ENCODE assay signal across 16 mouse cellular contexts in the genomic region with DNA sequence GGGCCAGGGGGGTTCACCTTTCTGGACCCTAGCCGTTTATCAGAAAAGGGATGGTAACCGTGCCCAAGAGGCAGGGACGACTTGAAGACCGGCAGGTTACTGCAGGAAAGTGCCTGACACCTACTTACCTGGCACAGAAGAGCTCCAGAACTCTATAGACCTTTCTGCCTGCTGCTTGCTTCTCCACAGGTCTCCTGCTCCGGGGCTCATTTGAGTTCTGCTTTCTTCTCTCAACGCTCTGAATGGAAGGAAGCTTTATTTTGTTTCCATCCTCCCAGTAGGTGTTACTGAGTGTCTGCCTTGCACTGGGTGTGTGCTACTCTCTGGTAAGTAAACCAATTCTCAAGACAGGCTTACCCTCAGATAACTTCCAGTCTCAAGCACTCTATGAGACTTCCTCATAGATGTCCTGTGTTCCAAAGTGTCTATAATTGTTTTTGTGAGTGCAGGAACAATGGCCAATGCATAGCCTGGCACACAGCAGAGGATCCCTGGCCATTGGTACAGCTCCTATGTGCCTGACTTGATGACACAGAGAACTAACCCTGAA. TPM values are rescaled to one million over a fixed set of nuclear protein-coding genes. Genes with fewer than 3 reads are reported as not detected.
DNase-seq lines count a peak whose midpoint lies in the region; ATAC-seq and TF ChIP-seq lines count a peak whose summit lies in the region.
"Had no signal": no experiment of that assay in that cellular context is flagged by ENCODE, and none has a peak within 500 bp of the region (broad histone marks: within the 10 kb centered on the region; RNA-seq: fewer than 3 reads in every experiment).

No protein-coding gene starts in this region.

- H3K27ac ChIP-seq in heart, embryonic 12.5 days (ENCODE audit: poor library complexity, severe bottlenecking): no peak overlapping the region
- no peak overlapping the region for H3K27ac ChIP-seq in neural tube, embryonic 11.5 days (ENCODE audit: low read depth, low read length)
- no peak overlapping the region for H3K27ac ChIP-seq in neural tube, embryonic 15.5 days (replicated peaks)
- H3K27ac ChIP-seq in stomach, postnatal 0 days (replicated peaks): no peak overlapping the region
- H3K27ac ChIP-seq: intestine, embryonic 15.5 days; liver, embryonic 14.5 days had no signal

- H3K4me3 ChIP-seq in heart, embryonic 12.5 days: peak overlapping the region; percentile 27; the same call in 1 of the 2 replicates
- no peak overlapping the region for H3K4me3 ChIP-seq in neural tube, embryonic 11.5 days (ENCODE audit: low read depth, low read length)
- H3K4me3 ChIP-seq in neural tube, embryonic 15.5 days (replicated peaks): no peak overlapping the region
- H3K4me3 ChIP-seq in stomach, postnatal 0 days (ENCODE audit: low read depth, low read length): 0 out of 2 replicates have a peak overlapping the region, but pooled peaks have one; percentile 10
- H3K4me3 ChIP-seq: intestine, embryonic 15.5 days had no signal

- no peak for TF ChIP-seq CTCF in stomach, postnatal 0 days (IDR thresholded peaks at IDR 0.05; ENCODE audit: low read depth)

- peak overlapping the region; percentile 57 for H3K4me2 ChIP-seq in heart, embryonic 12.5 days
- H3K4me2 ChIP-seq in neural tube, embryonic 11.5 days (ENCODE audit: low read depth): no peak overlapping the region
- H3K4me2 ChIP-seq in neural tube, embryonic 15.5 days: no peak overlapping the region
- no peak overlapping the region for H3K4me2 ChIP-seq in stomach, postnatal 0 days (replicated peaks; ENCODE audit: low read depth)
- H3K4me2 ChIP-seq: intestine, embryonic 15.5 days had no signal

- no peak for ATAC-seq in heart, embryonic 12.5 days (ENCODE audit: insufficient number of reproducible peaks, low FRiP score)
- ATAC-seq in neural tube, embryonic 11.5 days (ENCODE audit: insufficient read depth, low FRiP score, low TSS enrichment): no peak
- no peak for ATAC-seq in neural tube, embryonic 15.5 days (ENCODE audit: low FRiP score)
- 0 out of 4 replicates have a peak, but pooled peaks have one; percentile 8 to 25 for ATAC-seq in hematopoietic stem cell, adult 5-6 weeks (replicated peaks in 1 of 2; ENCODE audit: insufficient read depth in 1 of 2, low FRiP score in 2 of 2, low TSS enrichment in 1 of 2, low read depth in 1 of 2, poor library complexity in 2 of 2, severe bottlenecking in 2 of 2)
- no peak for ATAC-seq in stomach, postnatal 0 days (ENCODE audit: low FRiP score, low TSS enrichment)
- ATAC-seq: intestine, embryonic 15.5 days; Patski had no signal

- H3K9ac ChIP-seq in heart, embryonic 12.5 days: no peak overlapping the region
- H3K9ac ChIP-seq in neural tube, embryonic 11.5 days (ENCODE audit: low read length): no peak overlapping the region
- no peak overlapping the region for H3K9ac ChIP-seq in neural tube, embryonic 15.5 days (replicated peaks)
- H3K9ac ChIP-seq in stomach, postnatal 0 days (ENCODE audit: low read length): no peak overlapping the region
- H3K9ac ChIP-seq: intestine, embryonic 15.5 days; liver, embryonic 14.5 days had no signal

- peaks cover 89% of the 10 kb centered on the region for H3K27me3 ChIP-seq in heart, embryonic 12.5 days (replicated peaks)
- H3K27me3 ChIP-seq in neural tube, embryonic 11.5 days (ENCODE audit: control insufficient read depth, insufficient read depth, low read length): peaks cover 84% of the 10 kb centered on the region
- H3K27me3 ChIP-seq in neural tube, embryonic 15.5 days (replicated peaks): peaks cover 90% of the 10 kb centered on the region
- peaks cover 34% of the 10 kb centered on the region; the same call in 1 of the 2 replicates for H3K27me3 ChIP-seq in stomach, postnatal 0 days (ENCODE audit: control insufficient read depth, insufficient read depth, low read length)

- WGBS in heart, embryonic 12.5 days: 8% methylated on average over 6 of the region's 6 CpGs
- 2% methylated on average over 6 of the region's 6 CpGs for WGBS in neural tube, embryonic 11.5 days
- 1% methylated on average over 6 of the region's 6 CpGs for WGBS in neural tube, embryonic 15.5 days
- 9% methylated on average over 6 of the region's 6 CpGs for WGBS in stomach, postnatal 0 days

- H3K36me3 ChIP-seq in heart, embryonic 12.5 days: no peaks in the 10 kb centered on the region
- H3K36me3 ChIP-seq in neural tube, embryonic 11.5 days (ENCODE audit: control insufficient read depth, insufficient read depth, low read length): no peaks in the 10 kb centered on the region
- no peaks in the 10 kb centered on the region for H3K36me3 ChIP-seq in neural tube, embryonic 15.5 days
- no peaks in the 10 kb centered on the region for H3K36me3 ChIP-seq in stomach, postnatal 0 days (ENCODE audit: control insufficient read depth, insufficient read depth, low read length)
- H3K36me3 ChIP-seq: intestine, embryonic 15.5 days had no signal

- peaks cover 20% of the 10 kb centered on the region for H3K4me1 ChIP-seq in heart, embryonic 12.5 days (replicated peaks)
- H3K4me1 ChIP-seq in neural tube, embryonic 11.5 days (ENCODE audit: control insufficient read depth, insufficient read depth, low read length): peaks cover 10% of the 10 kb centered on the region
- peaks cover 10% of the 10 kb centered on the region for H3K4me1 ChIP-seq in neural tube, embryonic 15.5 days
- H3K4me1 ChIP-seq in stomach, postnatal 0 days (replicated peaks; ENCODE audit: control insufficient read depth, insufficient read depth): peaks cover 3% of the 10 kb centered on the region; the same call in 1 of the 2 replicates

- DNase-seq in heart, adult 8-10 months (ENCODE audit: low spot score): no peak
- DNase-seq in neural tube, embryonic 11.5 days (ENCODE audit: low spot score): peak; percentile 22
- no peak for DNase-seq in stomach, postnatal 0 days (ENCODE audit: low spot score)
- DNase-seq in left cerebral cortex, adult 9 months (ENCODE audit: low spot score in 2 of 2): no peak
- DNase-seq in retina, embryonic 14.5 days (ENCODE audit: low spot score): no peak
- DNase-seq: adrenal gland, postnatal 25 days; kidney, postnatal 4 days; lung, postnatal 36 days; right cerebral cortex, postnatal 25 days; thymus, adult 2 months had no signal

- no peak for TF ChIP-seq EP300 in stomach, postnatal 0 days (optimal IDR thresholded peaks at IDR 0.05)

- H3K9me3 ChIP-seq in heart, embryonic 12.5 days (replicated peaks): no peaks in the 10 kb centered on the region
- H3K9me3 ChIP-seq in neural tube, embryonic 11.5 days (ENCODE audit: control insufficient read depth, low read length): no peaks in the 10 kb centered on the region
- H3K9me3 ChIP-seq in neural tube, embryonic 15.5 days (replicated peaks): no peaks in the 10 kb centered on the region
- H3K9me3 ChIP-seq in stomach, postnatal 0 days (ENCODE audit: control insufficient read depth, low read length): no peaks in the 10 kb centered on the region
- H3K9me3 ChIP-seq: intestine, embryonic 15.5 days had no signal

RNA-seq across cellular contexts. Expression of a gene that starts 1.9 kb away (rescaled TPM):
- polyA plus RNA-seq in heart, embryonic 12.5 days (2016; fragmentation: Nextera tagmentation; extraction: Ambion mirVana): 0.36 and 0.70 TPM in 2 replicates
- total RNA-seq in heart, adult 8-10 months (2022): under 1 TPM in 1 of 4 experiments, not detected in 3; 0.24 TPM
- polyA plus RNA-seq in neural tube, embryonic 11.5 days (2014; fragmentation: Nextera tagmentation; extraction: Ambion mirVana): 6.0 and 8.7 TPM in 2 replicates
- polyA plus RNA-seq in neural tube, embryonic 15.5 days (2015; fragmentation: Nextera tagmentation; extraction: Ambion mirVana): 1.6 and 3.0 TPM in 2 replicates
- total RNA-seq in hematopoietic stem cell, adult 5-6 weeks (2017): 0.38 TPM in 1 of 2 replicates, not detected in the other
- not detected in 2 replicates for polyA plus RNA-seq in stomach, postnatal 0 days (2015; fragmentation: Nextera tagmentation; extraction: Ambion mirVana)
- total RNA-seq: adrenal gland, postnatal 25 days had no signal

RNA-seq across cellular contexts. Expression of a gene that starts 50.0 kb away (rescaled TPM):
- 14.8 and 15.8 TPM in 2 replicates for polyA plus RNA-seq in heart, embryonic 12.5 days (2016; fragmentation: Nextera tagmentation; extraction: Ambion mirVana)
- 10 to 100 TPM; 24.6 to 29.0 (median 27.3) TPM for total RNA-seq in heart, adult 8-10 months (2022)
- 7.3 and 8.1 TPM in 2 replicates for polyA plus RNA-seq in neural tube, embryonic 11.5 days (2014; fragmentation: Nextera tagmentation; extraction: Ambion mirVana)
- 17.0 and 17.8 TPM in 2 replicates for polyA plus RNA-seq in neural tube, embryonic 15.5 days (2015; fragmentation: Nextera tagmentation; extraction: Ambion mirVana)
- 20.8 and 23.6 TPM in 2 replicates for total RNA-seq in hematopoietic stem cell, adult 5-6 weeks (2017)
- 3.1 and 4.3 TPM in 2 replicates for polyA plus RNA-seq in stomach, postnatal 0 days (2015; fragmentation: Nextera tagmentation; extraction: Ambion mirVana)

Comparison
In these comparisons a context has a peak if more than half of its experiments do, and no peak if none do; other contexts are left out.
1. ATAC-seq: peak in hematopoietic stem cell, adult 5-6 weeks (2 of 2); none in heart, embryonic 12.5 days (single experiment), neural tube, embryonic 11.5 days (single experiment), neural tube, embryonic 15.5 days (single experiment) and stomach, postnatal 0 days (single experiment).
2. H3K4me3 ChIP-seq: peak in heart, embryonic 12.5 days (single experiment) and stomach, postnatal 0 days (single experiment); none in neural tube, embryonic 11.5 days (single experiment) and neural tube, embryonic 15.5 days (single experiment).